Mouse (Mus musculus) intestine, postnatal 0 days (tissue): Measurements from ENCODE around the gene Phc1. TPM values are rescaled to one million over a fixed set of nuclear protein-coding genes. Genes with fewer than 3 reads are reported as not detected.
"Not testable (repeated sequence)": the region's sequence is repeated elsewhere in the genome, so short reads cannot be mapped to it uniquely, and the experiment has no call there.

Experiments
- ATAC-seq: fragments of 200-750 bp; cut with Nextera tagmentation; 2 replicates; pipeline ENCODE4 v1.8.0; 2017; ENCODE audit warnings: mild to moderate bottlenecking, moderate TSS enrichment, moderate library complexity
- H3K27ac ChIP-seq: fragments of 300-500 bp; sonication (generic); 2 replicates; pipeline ENCODE4 v1.5.1; 2014; ENCODE audit warnings: mild to moderate bottlenecking, low read depth, low read length, moderate library complexity
- H3K27me3 ChIP-seq: fragments of 300-500 bp; sonication (generic); replicated peaks from 2 replicates; pipeline ENCODE4 v1.6.1; 2014; ENCODE audit warnings: low read length, mixed read lengths; ENCODE audit not compliant: control insufficient read depth, insufficient read depth
- H3K36me3 ChIP-seq: fragments of 300-500 bp; sonication (generic); 2 replicates; pipeline ENCODE4 v1.6.1; 2014; ENCODE audit warnings: mild to moderate bottlenecking, moderate library complexity; ENCODE audit not compliant: control insufficient read depth, insufficient read depth
- H3K4me1 ChIP-seq: fragments of 300-500 bp; sonication (generic); replicated peaks from 2 replicates; pipeline ENCODE4 v1.6.1; 2014; ENCODE audit warnings: antibody characterized with exemption, low read length, mixed read lengths; ENCODE audit not compliant: control insufficient read depth, insufficient read depth
- H3K4me2 ChIP-seq: fragments of 300-500 bp; sonication (generic); replicated peaks from 2 replicates; pipeline ENCODE4 v1.6.1; 2014; ENCODE audit warnings: low read depth, mild to moderate bottlenecking, moderate library complexity
- H3K4me3 ChIP-seq: fragments of 300-500 bp; sonication (generic); 2 replicates; pipeline ENCODE4 v1.5.1; 2014; ENCODE audit warnings: low read depth, low read length
- H3K9ac ChIP-seq: fragments of 300-500 bp; sonication (generic); 2 replicates; pipeline ENCODE4 v1.6.1; 2014; ENCODE audit warnings: mild to moderate bottlenecking, low read depth, low read length
- H3K9me3 ChIP-seq: fragments of 300-500 bp; sonication (generic); 2 replicates; pipeline ENCODE4 v1.6.1; 2016; ENCODE audit warnings: mixed run types; ENCODE audit not compliant: control insufficient read depth
- CTCF ChIP-seq: sonication (generic); IDR thresholded peaks from 2 replicates; pipeline ENCODE4 v1.5.1; 2016; ENCODE audit warnings: low read depth, mild to moderate bottlenecking, control low read depth, antibody characterized with exemption, moderate library complexity
- WGBS: fragments of 180-500 bp; shearing (Covaris S2); extraction: QIAGEN DNeasy Blood & Tissue Kit; methylation state at CpG from one replicate; pipeline ENCODE4 v1.1.7; 2014; 5-methylcytosine and 5-hydroxymethylcytosine counted together
- polyA plus RNA-seq: library from polyadenylated mRNA; unstranded; fragments of >200 nt; fragmentation: Nextera tagmentation; extraction: Ambion mirVana; gene quantifications from 2 replicates; pipeline ENCODE4 v1.2.1, GENCODE M21; 2015

The Phc1 gene
- 3.3 and 3.5 TPM in 2 replicates for polyA plus RNA-seq

DNA sequence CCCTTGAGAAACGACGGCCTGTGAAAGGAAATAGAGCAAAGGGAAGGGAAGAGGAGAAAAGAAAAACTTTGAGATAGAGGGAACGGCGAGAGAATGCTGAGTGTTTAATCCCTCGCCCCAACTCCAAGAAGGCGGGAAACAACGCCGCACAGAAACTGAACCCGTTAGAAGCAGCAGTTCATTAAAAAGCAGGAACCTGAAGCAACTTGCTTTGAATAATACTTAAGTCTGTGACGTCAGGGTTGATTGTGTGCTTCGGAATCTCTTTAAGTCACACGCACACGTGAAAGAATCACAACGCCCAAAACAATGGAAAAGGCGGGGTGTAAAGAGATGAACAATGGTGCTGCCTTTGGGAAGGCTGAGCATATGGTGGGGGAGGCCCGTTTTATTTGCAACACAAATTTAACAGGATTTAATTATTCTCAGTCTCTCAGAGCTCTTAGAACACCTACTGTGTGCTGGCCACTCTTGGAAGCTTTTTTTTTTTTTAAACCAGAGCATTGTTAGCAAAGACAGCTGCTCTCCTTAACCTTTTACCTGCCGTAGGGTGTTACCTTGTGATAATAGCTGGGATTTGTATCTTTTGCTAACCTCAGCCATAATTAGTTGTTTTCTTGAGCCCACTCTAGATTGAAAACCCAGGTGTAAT, at the start of gene Phc1:
Gene Phc1, minus strand, starts transcription at position 213 of the 652 bp plus-strand sequence.
- Histone ChIP-seq H3K36me3 (no peaks in the 10 kb centered on the region), H3K4me2 (peak within 1 kb of the TSS; percentile 79), H3K27me3 (no peaks in the 10 kb centered on the region), H3K27ac (peak within 1 kb of the TSS; percentile 78), H3K4me1 (no peaks in the 10 kb centered on the region), H3K9me3 (no peaks in the 10 kb centered on the region), H3K4me3 (peak within 1 kb of the TSS; percentile 81), H3K9ac (peak within 1 kb of the TSS; percentile 72)
- no peak for ATAC-seq
- TF ChIP-seq CTCF, result no peak
- WGBS, result 2% methylated on average over 17 of the region's 17 CpGs

DNA sequence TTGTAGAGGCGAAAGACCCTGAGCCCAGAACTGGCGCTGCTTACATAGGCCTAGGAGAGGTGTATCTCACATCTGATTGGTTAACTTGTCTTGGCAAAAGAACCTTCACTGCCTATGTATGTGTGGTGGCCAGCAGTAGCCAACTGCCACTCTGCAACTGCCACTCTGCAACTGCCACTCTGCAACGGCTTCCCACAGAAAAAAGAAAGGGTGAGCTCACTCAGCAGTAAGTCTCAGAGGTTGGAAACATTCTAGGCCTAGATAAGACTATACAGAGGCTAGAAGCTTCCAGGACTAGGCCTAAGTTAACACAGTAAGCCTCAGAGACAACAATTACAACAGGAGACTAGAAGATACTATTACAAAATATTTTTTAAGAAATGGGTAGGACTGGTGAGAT, 49.6 kb upstream of the Phc1 start:
- not testable (repeated sequence) for H3K9me3 ChIP-seq, H3K27me3 ChIP-seq, H3K4me3 ChIP-seq, ATAC-seq, H3K4me2 ChIP-seq, H3K9ac ChIP-seq, H3K36me3 ChIP-seq, H3K4me1 ChIP-seq, H3K27ac ChIP-seq
- WGBS, result 84% methylated on average over 3 of the region's 3 CpGs

DNA sequence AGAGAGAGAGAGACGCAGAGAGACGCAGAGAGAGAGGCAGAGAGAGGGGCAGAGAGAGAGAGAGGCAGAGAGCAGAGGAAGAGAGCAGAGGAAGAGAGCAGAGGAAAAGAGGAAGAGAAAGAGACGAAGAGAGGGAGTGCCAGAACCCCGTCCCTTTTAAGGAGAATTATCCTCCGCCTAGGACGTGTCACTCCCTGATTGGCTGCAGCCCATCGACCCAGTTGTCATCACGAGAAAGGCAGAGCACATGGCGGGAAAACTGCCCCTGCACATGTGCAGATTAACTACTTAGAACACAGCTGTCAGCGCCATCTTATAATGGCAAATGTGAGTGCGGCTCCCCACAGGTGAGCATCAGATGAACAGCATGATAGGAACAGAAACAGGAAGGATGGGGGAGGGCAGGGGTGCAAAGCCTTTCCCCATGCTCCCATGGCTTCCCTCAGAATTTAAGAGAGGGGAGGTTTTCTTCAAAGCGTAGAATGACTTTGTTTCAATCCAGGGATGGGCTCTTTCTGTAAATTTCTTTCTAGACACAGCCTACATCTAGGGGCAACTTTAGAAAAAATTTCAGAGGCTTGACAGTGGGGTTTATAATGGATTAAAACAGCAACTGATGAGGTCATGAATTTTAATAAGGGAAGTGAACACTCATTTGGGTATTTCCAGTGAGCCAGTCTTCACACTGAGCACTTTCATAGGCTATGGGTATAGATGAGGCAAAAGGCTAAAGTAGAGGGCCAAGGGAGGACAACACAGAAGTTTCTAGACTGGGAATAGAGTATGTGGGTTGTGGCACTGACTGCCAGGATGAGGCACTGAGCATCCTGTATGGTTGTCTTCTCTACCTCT, 47.0 kb upstream of the Phc1 start:
- not testable (repeated sequence) for H3K4me3 ChIP-seq, H3K9ac ChIP-seq, H3K4me2 ChIP-seq, H3K36me3 ChIP-seq, H3K4me1 ChIP-seq, ATAC-seq, H3K9me3 ChIP-seq, H3K27ac ChIP-seq, H3K27me3 ChIP-seq
- 82% methylated on average over 11 of the region's 12 CpGs for WGBS

DNA sequence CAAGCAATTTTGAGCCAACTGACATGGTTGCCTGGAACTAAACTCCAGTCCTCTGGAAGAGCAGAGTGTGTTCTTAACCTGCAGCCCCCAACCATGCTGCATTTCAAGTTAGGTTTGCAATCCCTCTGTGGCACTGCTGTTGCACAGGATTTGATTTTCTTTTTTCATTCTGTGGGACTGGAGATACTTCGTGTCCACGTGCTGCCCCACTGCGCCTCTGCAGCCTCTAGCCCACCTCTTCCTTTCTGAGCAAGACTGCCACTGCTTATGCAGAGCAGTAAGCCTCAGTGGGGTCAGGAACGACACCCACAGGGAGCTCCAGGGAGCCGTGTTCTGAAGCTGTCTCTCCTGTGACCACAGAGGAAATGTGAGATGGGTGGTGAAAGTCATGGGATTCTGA, 45.4 kb upstream of the Phc1 start:
- Histone ChIP-seq H3K4me3 (no peak overlapping the region), H3K9me3 (no peaks in the 10 kb centered on the region), H3K27ac (no peak overlapping the region), H3K36me3 (no peaks in the 10 kb centered on the region), H3K4me2 (no peak overlapping the region), H3K9ac (no peak overlapping the region), H3K4me1 (no peaks in the 10 kb centered on the region), H3K27me3 (no peaks in the 10 kb centered on the region)
- 56% methylated on average over 5 of the region's 5 CpGs for WGBS
- no peak for TF ChIP-seq CTCF
- no peak for ATAC-seq

DNA sequence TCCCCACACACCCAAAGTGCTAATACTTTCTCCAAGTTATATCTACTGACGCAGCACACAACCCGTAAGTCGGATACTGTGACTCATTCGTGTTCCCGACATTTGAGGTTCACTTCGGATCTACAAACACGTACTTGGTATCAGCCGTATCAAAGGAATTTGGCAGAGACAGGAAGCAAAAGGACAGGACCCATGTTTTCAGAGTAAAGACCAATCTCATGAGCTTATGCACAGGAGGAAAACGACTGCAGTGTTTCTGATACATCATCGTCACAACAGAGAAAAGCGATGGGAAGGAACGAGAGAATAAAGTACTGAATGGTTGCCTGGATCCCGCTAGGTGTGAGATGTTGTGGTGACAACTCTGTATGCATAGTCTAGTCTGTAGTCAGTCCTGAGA, 44.5 kb upstream of the Phc1 start:
- no peaks in the 10 kb centered on the region for H3K4me1 ChIP-seq
- WGBS, result 84% methylated on average over 13 of the region's 13 CpGs
- no peaks in the 10 kb centered on the region for H3K9me3 ChIP-seq
- H3K27ac ChIP-seq, result no peak overlapping the region
- no peak for ATAC-seq
- H3K36me3 ChIP-seq, result no peaks in the 10 kb centered on the region
- no peak overlapping the region for H3K4me3 ChIP-seq
- H3K4me2 ChIP-seq, result no peak overlapping the region
- no peak overlapping the region for H3K9ac ChIP-seq
- TF ChIP-seq CTCF, result no peak
- H3K27me3 ChIP-seq, result no peaks in the 10 kb centered on the region

DNA sequence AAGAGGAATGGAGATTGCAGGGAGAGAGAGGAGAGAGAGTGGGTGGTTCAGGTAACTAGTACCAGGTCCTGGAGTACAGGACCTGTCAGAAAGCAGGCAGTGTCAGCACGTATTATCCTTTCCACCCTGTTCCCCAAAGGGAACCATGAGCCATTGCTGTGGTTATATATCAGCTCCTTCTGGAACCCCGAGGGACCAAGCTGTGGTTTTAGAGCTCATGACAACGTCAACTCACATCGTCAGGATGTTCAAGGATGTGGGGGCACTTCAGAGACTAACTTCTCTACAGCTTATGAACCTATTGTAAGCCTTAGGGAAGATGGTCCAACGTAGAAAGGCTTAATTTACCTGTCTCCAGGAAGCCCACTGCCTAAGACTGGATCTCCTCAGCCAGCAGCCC, 42.9 kb upstream of the Phc1 start:
- TF ChIP-seq CTCF, result no peak
- WGBS, result 80% methylated on average over 5 of the region's 5 CpGs
- no peaks in the 10 kb centered on the region for H3K4me1 ChIP-seq
- no peaks in the 10 kb centered on the region for H3K9me3 ChIP-seq
- no peak overlapping the region for H3K4me2 ChIP-seq
- H3K27ac ChIP-seq, result no peak overlapping the region
- H3K27me3 ChIP-seq, result no peaks in the 10 kb centered on the region
- H3K36me3 ChIP-seq, result no peaks in the 10 kb centered on the region
- no peak overlapping the region for H3K9ac ChIP-seq
- no peak for ATAC-seq
- no peak overlapping the region for H3K4me3 ChIP-seq
